Mouse (Mus musculus) cerebellum, adult (tissue): ENCODE measurements at regions not wholly inside any gene's neighbourhood (a gene's known extent, or its start where the extent isn't known, plus 50 kb on each side); places are given as distances from the start of the nearest gene placed in this dataset.

Experiments
- ATAC-seq: cut with Nextera tagmentation; 2 replicates; pipeline ENCODE4 v1.9.2; 2017; ENCODE audit warnings: mild to moderate bottlenecking, moderate library complexity, mixed read lengths; ENCODE audit not compliant: insufficient number of reproducible peaks, low FRiP score, low TSS enrichment

DNA sequence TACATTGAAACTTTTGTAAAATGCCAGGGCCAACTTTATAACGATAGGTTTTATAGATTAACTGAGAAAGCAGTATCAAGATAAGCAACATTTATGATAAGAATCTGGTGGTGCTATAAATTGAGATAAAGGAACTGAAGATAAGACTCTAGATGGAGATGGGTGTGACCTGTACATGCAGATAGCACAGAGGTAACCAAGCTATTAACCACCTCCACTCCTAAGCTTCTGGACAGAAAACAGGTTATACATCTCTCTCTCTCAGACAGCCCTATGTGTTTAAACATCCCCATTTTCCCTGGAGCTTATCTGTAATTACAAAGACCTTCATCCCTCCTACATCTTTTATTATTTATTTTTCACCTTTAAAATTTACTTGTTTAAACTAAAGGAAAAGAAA, 590.5 kb upstream of the Nrg3 start:
- no peak for ATAC-seq

DNA sequence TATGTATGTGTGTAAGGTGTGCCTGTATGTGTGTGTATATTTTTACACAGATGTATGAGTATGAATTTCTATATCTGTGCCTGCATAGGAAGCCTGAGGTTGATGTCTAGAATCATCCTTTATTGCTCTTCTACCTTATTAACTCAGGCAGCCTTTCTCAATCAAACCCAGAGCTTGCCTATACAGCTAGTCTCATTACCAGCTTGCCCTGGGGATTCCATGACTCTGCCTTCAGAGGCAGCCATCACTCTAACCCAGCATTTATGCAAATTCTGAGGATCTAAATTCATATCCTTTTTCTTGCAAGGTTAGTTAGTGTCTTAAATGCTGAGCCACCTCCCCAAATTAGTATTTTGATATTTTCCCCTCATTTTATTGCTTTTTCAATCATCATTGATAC, 569.0 kb upstream of the Nrg3 start:
- ATAC-seq, result no peak

DNA sequence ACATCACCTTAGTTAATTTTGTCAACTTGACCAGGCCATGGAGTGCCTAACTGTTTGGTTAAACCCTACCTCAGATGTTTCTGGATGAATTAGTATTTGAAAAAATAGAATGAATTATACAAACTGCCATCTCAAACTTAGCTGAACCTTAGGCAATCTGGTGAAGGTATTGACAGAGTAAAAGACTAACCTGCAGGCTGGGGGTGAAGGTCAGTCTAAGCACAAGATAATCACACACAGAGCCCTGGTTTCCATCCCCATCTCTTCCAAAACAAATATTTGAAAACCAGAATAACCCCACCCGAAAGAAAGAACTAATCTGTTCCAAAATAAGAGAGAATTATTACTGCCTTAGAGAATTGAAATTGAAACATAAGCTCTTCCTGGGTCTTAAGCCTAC, 563.3 kb upstream of the Nrg3 start:
- ATAC-seq, result no peak

DNA sequence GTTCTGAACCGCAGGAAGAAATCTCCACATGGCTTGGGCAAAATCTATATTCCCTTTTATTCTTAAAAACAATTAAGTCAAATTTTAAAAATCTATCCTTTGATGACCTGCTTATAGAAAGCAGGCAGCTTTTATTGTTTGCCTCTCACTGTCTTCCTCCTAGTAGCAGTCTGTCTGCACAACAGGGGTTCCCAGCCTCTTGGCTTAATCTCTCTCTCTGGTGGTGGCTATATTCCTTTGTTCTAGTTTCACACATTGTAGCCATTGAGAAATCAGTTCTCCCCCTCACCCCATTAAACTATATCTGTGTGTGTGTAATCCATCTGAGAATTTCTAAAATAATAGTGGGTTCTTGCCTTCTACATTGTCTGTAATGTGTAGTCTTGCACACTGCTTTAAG, 542.4 kb upstream of the Nrg3 start:
- ATAC-seq, result peak; percentile 68

- no peak for ATAC-seq
Observed at GRCm38 (mm10) chr14:40014646-40015045, 541.8 kb upstream of the Nrg3 start.

GRCm38 (mm10) chr14:40009781-40010551, 537.1 kb upstream of the Nrg3 start:
- ATAC-seq, result no peak
